Mouse (Mus musculus) c-Kit-positive CD71-negative TER-119-negative erythroid progenitor cells, embryonic 14.5 days (primary cell): ENCODE results near the gene Gm12830.

Source experiments
- DNase-seq: peaks from one replicate; pipeline ENCODE4 v3.0.0-alpha.2; 2013; ENCODE audit warnings: low read depth

The Gm12830 gene

GRCm38 (mm10) chr4:114821567-114822192 is at the start of gene Gm12830:
Gene Gm12830 (plus strand): TSS chr4:114821722.
- DNase-seq: peak; percentile 33

GRCm38 (mm10) chr4:114773316-114773715 is 48.2 kb upstream of the Gm12830 start:
- DNase-seq: no peak

- DNase-seq: no peak
These were observed 43.8 kb upstream of the Gm12830 start for GRCm38 (mm10) chr4:114777625-114778202.

GRCm38 (mm10) chr4:114778716-114779474 is 42.6 kb upstream of the Gm12830 start:
- DNase-seq: no peak

GRCm38 (mm10) chr4:114779475-114779757 is 42.1 kb upstream of the Gm12830 start:
- DNase-seq: no peak

GRCm38 (mm10) chr4:114779758-114780546 is 41.6 kb upstream of the Gm12830 start:
- DNase-seq: no peak

GRCm38 (mm10) chr4:114782851-114783250 is 38.7 kb upstream of the Gm12830 start:
- no peak for DNase-seq

GRCm38 (mm10) chr4:114784735-114785134 is 36.8 kb upstream of the Gm12830 start:
- no peak for DNase-seq

- DNase-seq: no peak
These were observed 32.7 kb upstream of the Gm12830 start for GRCm38 (mm10) chr4:114788856-114789255.

- DNase-seq: no peak
These were observed 29.9 kb upstream of the Gm12830 start for GRCm38 (mm10) chr4:114791650-114792049.

GRCm38 (mm10) chr4:114793836-114794235 is 27.7 kb upstream of the Gm12830 start:
- DNase-seq: no peak

GRCm38 (mm10) chr4:114797254-114797914 is 24.1 kb upstream of the Gm12830 start:
- DNase-seq: no peak

- DNase-seq: no peak
These were observed 23.4 kb upstream of the Gm12830 start for GRCm38 (mm10) chr4:114798041-114798624.

- no peak for DNase-seq
These were observed 17.4 kb upstream of the Gm12830 start for GRCm38 (mm10) chr4:114804096-114804495.

GRCm38 (mm10) chr4:114818963-114819702 is 2.4 kb upstream of the Gm12830 start:
- no peak for DNase-seq

- DNase-seq: no peak
These were observed 13.5 kb downstream of the Gm12830 start for GRCm38 (mm10) chr4:114834770-114835581.

- DNase-seq: no peak
These were observed 19.9 kb downstream of the Gm12830 start for GRCm38 (mm10) chr4:114841336-114841920.

- no peak for DNase-seq
These were observed 20.9 kb downstream of the Gm12830 start for GRCm38 (mm10) chr4:114842376-114842960.

- no peak for DNase-seq
These were observed 21.7 kb downstream of the Gm12830 start for GRCm38 (mm10) chr4:114843097-114843721.
